Mouse (Mus musculus) layer of hippocampus, adult 8-10 months (tissue): ENCODE measurements around the gene Fam129a. TPM values are rescaled to one million over a fixed set of nuclear protein-coding genes. Genes with fewer than 3 reads are reported as not detected.

Experiments
- DNase-seq, 2 experiments: peaks; one replicate each; pipeline ENCODE4 v3.0.0; 2022; ENCODE audit warnings: low spot score in 2 of 2
- total RNA-seq, 4 experiments: library from RNA; stranded (reverse); gene quantifications; 2 replicates each; pipeline ENCODE4 v1.2.4; 2022

Gene Fam129a
- total RNA-seq, 4 experiments from 2014 or later = 1.8 to 5.3 (median 3.5) TPM

- no peak for DNase-seq
These were observed 90.9 kb downstream of the Fam129a start for GRCm38 (mm10) chr1:151661684-151662439.

- no peak for DNase-seq
These were observed 92.0 kb downstream of the Fam129a start for GRCm38 (mm10) chr1:151662958-151663357.

- DNase-seq = no peak
These were observed 93.4 kb downstream of the Fam129a start for GRCm38 (mm10) chr1:151664384-151664783.

- DNase-seq = no peak
These were observed 93.9 kb downstream of the Fam129a start for GRCm38 (mm10) chr1:151664837-151665431.

GRCm38 (mm10) chr1:151667351-151668074 is 96.5 kb downstream of the Fam129a start:
- no peak for DNase-seq

GRCm38 (mm10) chr1:151670006-151670591 is 99.1 kb downstream of the Fam129a start:
- no peak for DNase-seq

GRCm38 (mm10) chr1:151675684-151676083 is 104.7 kb downstream of the Fam129a start:
- DNase-seq = no peak

- DNase-seq = no peak
These were observed 106.3 kb downstream of the Fam129a start for GRCm38 (mm10) chr1:151677185-151677809.

GRCm38 (mm10) chr1:151677975-151678374 is 107.0 kb downstream of the Fam129a start:
- DNase-seq = no peak

GRCm38 (mm10) chr1:151679153-151679552 is 108.2 kb downstream of the Fam129a start:
- DNase-seq = no peak

GRCm38 (mm10) chr1:151679883-151680613 is 109.1 kb downstream of the Fam129a start:
- no peak for DNase-seq

- no peak for DNase-seq
These were observed 110.0 kb downstream of the Fam129a start for GRCm38 (mm10) chr1:151680971-151681370.

- DNase-seq = no peak
These were observed 111.9 kb downstream of the Fam129a start for GRCm38 (mm10) chr1:151682896-151683295.

GRCm38 (mm10) chr1:151684451-151684892 is 113.5 kb downstream of the Fam129a start:
- DNase-seq = no peak

- no peak for DNase-seq
These were observed 114.0 kb downstream of the Fam129a start for GRCm38 (mm10) chr1:151684978-151685377.

GRCm38 (mm10) chr1:151685666-151686309 is 114.8 kb downstream of the Fam129a start:
- no peak for DNase-seq

- no peak for DNase-seq
These were observed 115.7 kb downstream of the Fam129a start for GRCm38 (mm10) chr1:151686696-151687095.

GRCm38 (mm10) chr1:151689032-151689431 is 118.0 kb downstream of the Fam129a start:
- DNase-seq = no peak

- DNase-seq = no peak
These were observed 118.6 kb downstream of the Fam129a start for GRCm38 (mm10) chr1:151689561-151689960.

- DNase-seq = no peak
These were observed 119.1 kb downstream of the Fam129a start for GRCm38 (mm10) chr1:151690061-151690460.
